In genomic region chr11:119039732-119040512, GRCm38 (mm10) we compare ENCODE assay signal across 8 mouse cellular contexts. TPM values are rescaled to one million over a fixed set of nuclear protein-coding genes. Genes with fewer than 3 reads are reported as not detected.
A peak's percentile ranks its signal among the peaks of the same experiment; 100 is the strongest.
DNase-seq lines count a peak whose midpoint lies in the region; ATAC-seq lines count a peak whose summit lies in the region.

No protein-coding gene starts in this region.

- H3K9ac ChIP-seq in forebrain, embryonic 12.5 days, result peak overlapping the region; percentile 88
- H3K9ac ChIP-seq in liver, embryonic 12.5 days, result peak overlapping the region; percentile 77

- peak overlapping the region; percentile 81 for H3K4me3 ChIP-seq in forebrain, embryonic 12.5 days (replicated peaks)
- peak overlapping the region; percentile 68 for H3K4me3 ChIP-seq in liver, embryonic 12.5 days

- 3% methylated on average over 21 of the region's 21 CpGs for WGBS in forebrain, embryonic 12.5 days
- WGBS in liver, embryonic 12.5 days (ENCODE audit: insufficient replicate concordance), result 8% methylated on average over 21 of the region's 21 CpGs

- peaks cover 82% of the 10 kb centered on the region for H3K27me3 ChIP-seq in forebrain, embryonic 12.5 days
- H3K27me3 ChIP-seq in liver, embryonic 12.5 days (replicated peaks), result peaks cover 100% of the 10 kb centered on the region

- peak overlapping the region; percentile 86 for H3K4me2 ChIP-seq in forebrain, embryonic 12.5 days
- peak overlapping the region; percentile 94 for H3K4me2 ChIP-seq in liver, embryonic 12.5 days

- H3K4me1 ChIP-seq in forebrain, embryonic 12.5 days, result peaks cover 76% of the 10 kb centered on the region
- peaks cover 59% of the 10 kb centered on the region for H3K4me1 ChIP-seq in liver, embryonic 12.5 days

- peak; percentile 38 for DNase-seq in embryo, embryonic 10.5 days (ENCODE audit: low spot score)
- no peak for DNase-seq in embryo, embryonic 11 days
- peak; percentile 25 for DNase-seq in 3T3-L1 (ENCODE audit: low read depth, low spot score)
- DNase-seq in ovary, postnatal 10 days (ENCODE audit: low spot score), result no peak
- no peak for DNase-seq in gastrocnemius, postnatal 10 days
- DNase-seq in spleen, postnatal 36 days (ENCODE audit: low spot score in 2 of 2), result no peak

- H3K27ac ChIP-seq in forebrain, embryonic 12.5 days, result peak overlapping the region; percentile 92
- H3K27ac ChIP-seq in liver, embryonic 12.5 days, result no peak overlapping the region

- H3K36me3 ChIP-seq in forebrain, embryonic 12.5 days (replicated peaks), result peaks cover 10% of the 10 kb centered on the region
- H3K36me3 ChIP-seq in liver, embryonic 12.5 days, result peaks cover 8% of the 10 kb centered on the region

- no peaks in the 10 kb centered on the region for H3K9me3 ChIP-seq in forebrain, embryonic 12.5 days
- H3K9me3 ChIP-seq in liver, embryonic 12.5 days (replicated peaks), result no peaks in the 10 kb centered on the region

- no peak for ATAC-seq in forebrain, embryonic 12.5 days (ENCODE audit: low FRiP score)
- ATAC-seq in liver, embryonic 12.5 days, result no peak

RNA-seq across cellular contexts. Expression of gene Cbx8, which starts 0.8 kb away (rescaled TPM):
- polyA plus RNA-seq in forebrain, embryonic 12.5 days (2016; fragmentation: Nextera tagmentation; extraction: Ambion mirVana), result 11.5 and 11.7 TPM in 2 replicates
- 2.5 and 3.3 TPM in 2 replicates for polyA plus RNA-seq in liver, embryonic 12.5 days (2016; fragmentation: Nextera tagmentation; extraction: Ambion mirVana)
- 1 to 10 TPM; 2.3 to 4.7 TPM for total RNA-seq in gastrocnemius, postnatal 10 days (2021)

RNA-seq across cellular contexts. Expression of gene Cbx2, which starts 17.2 kb away (rescaled TPM):
- polyA plus RNA-seq in forebrain, embryonic 12.5 days (2016; fragmentation: Nextera tagmentation; extraction: Ambion mirVana), result 84.2 and 89.3 TPM in 2 replicates
- polyA plus RNA-seq in liver, embryonic 12.5 days (2016; fragmentation: Nextera tagmentation; extraction: Ambion mirVana), result 8.6 TPM in 2 replicates
- total RNA-seq in gastrocnemius, postnatal 10 days (2021), result 1 to 10 TPM; 2.3 to 3.0 TPM

RNA-seq across cellular contexts. Expression of gene Cbx4, which starts 46.1 kb away (rescaled TPM):
- polyA plus RNA-seq in forebrain, embryonic 12.5 days (2016; fragmentation: Nextera tagmentation; extraction: Ambion mirVana), result 12.7 and 14.5 TPM in 2 replicates
- 3.2 and 3.3 TPM in 2 replicates for polyA plus RNA-seq in liver, embryonic 12.5 days (2016; fragmentation: Nextera tagmentation; extraction: Ambion mirVana)
- total RNA-seq in gastrocnemius, postnatal 10 days (2021), result 1 to 10 TPM; 6.2 to 9.1 TPM

RNA-seq across cellular contexts. Expression of gene Enpp7, which starts 51.9 kb away (rescaled TPM):
- polyA plus RNA-seq in forebrain, embryonic 12.5 days (2016; fragmentation: Nextera tagmentation; extraction: Ambion mirVana), result not detected in 2 replicates
- not detected in 2 replicates for polyA plus RNA-seq in liver, embryonic 12.5 days (2016; fragmentation: Nextera tagmentation; extraction: Ambion mirVana)
- not detected for total RNA-seq in gastrocnemius, postnatal 10 days (2021)

Comparison
In these comparisons a context has a peak if more than half of its experiments do, and no peak if none do; other contexts are left out.
1. DNase-seq: peak in embryo, embryonic 10.5 days (single experiment) and 3T3-L1 (single experiment); none in embryo, embryonic 11 days (single experiment), ovary, postnatal 10 days (single experiment), gastrocnemius, postnatal 10 days (single experiment) and spleen, postnatal 36 days (0 of 2).